In genomic region chr2:72474531-72475287, GRCm38 (mm10) we compare ENCODE assay signal across 10 mouse cellular contexts. TPM values are rescaled to one million over a fixed set of nuclear protein-coding genes. Genes with fewer than 3 reads are reported as not detected.
DNase-seq lines count a peak whose midpoint lies in the region; ATAC-seq and TF ChIP-seq lines count a peak whose summit lies in the region.
"Had no signal": no experiment of that assay in that cellular context is flagged by ENCODE, and none has a peak within 500 bp of the region (broad histone marks: within the 10 kb centered on the region; RNA-seq: fewer than 3 reads in every experiment).

No protein-coding gene starts in this region.

- no peaks in the 10 kb centered on the region for H3K27me3 ChIP-seq in heart, embryonic 15.5 days
- H3K27me3 ChIP-seq in limb, embryonic 14.5 days (ENCODE audit: control insufficient read depth, insufficient read depth, low read length), result no peaks in the 10 kb centered on the region
- H3K27me3 ChIP-seq: Patski had no signal

- no peak for ATAC-seq in heart, embryonic 15.5 days (replicated peaks; ENCODE audit: insufficient number of reproducible peaks, insufficient read depth, low FRiP score, low read depth)
- ATAC-seq in limb, embryonic 14.5 days (ENCODE audit: low FRiP score, low read depth), result no peak
- ATAC-seq: Patski had no signal

- peak overlapping the region; percentile 88 for H3K4me2 ChIP-seq in heart, embryonic 15.5 days
- peak overlapping the region; percentile 65; the same call in 1 of the 2 replicates for H3K4me2 ChIP-seq in limb, embryonic 14.5 days (replicated peaks; ENCODE audit: low read depth, low read length, severe bottlenecking)

- 49% methylated on average over 7 of the region's 7 CpGs for WGBS in heart, embryonic 15.5 days
- 46% methylated on average over 7 of the region's 7 CpGs for WGBS in limb, embryonic 14.5 days

- H3K27ac ChIP-seq in heart, embryonic 15.5 days, result no peak overlapping the region
- no peak overlapping the region for H3K27ac ChIP-seq in limb, embryonic 14.5 days (replicated peaks; ENCODE audit: low read depth, low read length)

- 0 out of 2 replicates have a peak overlapping the region, but pooled peaks have one; percentile 88 for H3K4me3 ChIP-seq in heart, embryonic 15.5 days
- no peak overlapping the region for H3K4me3 ChIP-seq in limb, embryonic 14.5 days (replicated peaks; ENCODE audit: low read length)

- TF ChIP-seq POLR2A in limb, embryonic 14.5 days (IDR thresholded peaks at IDR 0.05; ENCODE audit: borderline replicate concordance, extremely low read depth, insufficient read depth, insufficient read length), result no peak

- H3K4me1 ChIP-seq in heart, embryonic 15.5 days (replicated peaks), result peaks cover 30% of the 10 kb centered on the region
- peaks cover 14% of the 10 kb centered on the region for H3K4me1 ChIP-seq in limb, embryonic 14.5 days (ENCODE audit: control insufficient read depth, insufficient read depth, low read length)

- intact Hi-C loops in heart, postnatal 36 days (cut with DNase I), result no loop called here

- H3K36me3 ChIP-seq in heart, embryonic 15.5 days, result no peaks in the 10 kb centered on the region
- H3K36me3 ChIP-seq in limb, embryonic 14.5 days (ENCODE audit: control insufficient read depth, insufficient read depth, low read length), result peaks cover 5% of the 10 kb centered on the region

- no peak for DNase-seq in heart, postnatal 36 days
- DNase-seq in A20 (ENCODE audit: low read depth, low spot score), result peak; percentile 39
- DNase-seq in embryo, embryonic 10 days (ENCODE audit: low spot score), result peak; percentile 60
- DNase-seq in limb, embryonic 14.5 days (ENCODE audit: low spot score), result no peak
- DNase-seq in urinary bladder, postnatal 4 days (ENCODE audit: low spot score in 2 of 2), result no peak
- no peak for DNase-seq in gastrocnemius, adult 8-10 months (ENCODE audit: low spot score in 2 of 2)
- no peak for DNase-seq in layer of hippocampus, adult 9-10 months (ENCODE audit: low spot score)
- DNase-seq: cerebellum, adult 9-11 months had no signal

- no peaks in the 10 kb centered on the region for H3K9me3 ChIP-seq in heart, embryonic 15.5 days (replicated peaks)
- H3K9me3 ChIP-seq in limb, embryonic 14.5 days (ENCODE audit: control insufficient read depth, low read length), result no peaks in the 10 kb centered on the region

- no peak overlapping the region for H3K9ac ChIP-seq in heart, embryonic 15.5 days
- H3K9ac ChIP-seq in limb, embryonic 14.5 days (ENCODE audit: low read depth, low read length, severe bottlenecking), result no peak overlapping the region

RNA-seq across cellular contexts. Expression of gene Cdca7, which starts 1.2 kb away (rescaled TPM):
- 33.7 and 59.8 TPM in 2 replicates for polyA plus RNA-seq in heart, embryonic 15.5 days (2015; fragmentation: Nextera tagmentation; extraction: Ambion mirVana)
- 1 to 10 TPM; 1.9 to 2.0 TPM for total RNA-seq in heart, postnatal 36 days (2021)
- 123 and 142 TPM in 2 replicates for polyA plus RNA-seq in limb, embryonic 14.5 days (2012; rRNA removed)
- 126 and 138 TPM in 2 replicates for polyA plus RNA-seq in limb, embryonic 14.5 days (2014; fragmentation: Nextera tagmentation; extraction: Ambion mirVana)
- under 1 TPM in 3 of 4 experiments, not detected in 1; 0.19 to 0.43 (median 0.39) TPM for total RNA-seq in gastrocnemius, adult 8-10 months (2022)

Comparison
In these comparisons a context has a peak if more than half of its experiments do, and no peak if none do; other contexts are left out.
1. DNase-seq: peak in A20 (single experiment) and embryo, embryonic 10 days (single experiment); none in heart, postnatal 36 days (0 of 2), limb, embryonic 14.5 days (single experiment), urinary bladder, postnatal 4 days (0 of 2), gastrocnemius, adult 8-10 months (0 of 2) and layer of hippocampus, adult 9-10 months (single experiment).